Mouse (Mus musculus) liver, embryonic 16.5 days (tissue): ENCODE data around the gene Antxr2. TPM values are rescaled to one million over a fixed set of nuclear protein-coding genes. Genes with fewer than 3 reads are reported as not detected.

Experiments
- ATAC-seq: fragments of 200-750 bp; cut with Nextera tagmentation; 2 replicates; pipeline ENCODE4 v1.8.0; 2017; ENCODE audit warnings: low read depth, mild to moderate bottlenecking, moderate number of reproducible peaks, moderate library complexity
- H3K27ac ChIP-seq: fragments of 300-500 bp; sonication (generic); 2 replicates; pipeline ENCODE4 v1.5.1; 2014; ENCODE audit warnings: mild to moderate bottlenecking, low read length
- H3K27me3 ChIP-seq: fragments of 300-500 bp; sonication (generic); 2 replicates; pipeline ENCODE4 v1.6.1; 2014; ENCODE audit warnings: low read depth, low read length, mixed read lengths; ENCODE audit not compliant: control insufficient read depth, insufficient read depth
- H3K36me3 ChIP-seq: fragments of 300-500 bp; sonication (generic); 2 replicates; pipeline ENCODE4 v1.6.1; 2014; ENCODE audit warnings: mild to moderate bottlenecking; ENCODE audit not compliant: control insufficient read depth, insufficient read depth
- H3K4me1 ChIP-seq: fragments of 300-500 bp; sonication (generic); 2 replicates; pipeline ENCODE4 v1.6.1; 2014; ENCODE audit warnings: low read depth, low read length, mixed read lengths; ENCODE audit not compliant: control insufficient read depth
- H3K4me2 ChIP-seq: fragments of 300-500 bp; sonication (generic); 2 replicates; pipeline ENCODE4 v1.6.1; 2014; ENCODE audit warnings: low read depth, low read length, mixed read lengths
- H3K4me3 ChIP-seq: fragments of 300-500 bp; sonication (generic); 2 replicates; pipeline ENCODE4 v1.5.1; 2014; ENCODE audit warnings: low read depth, mild to moderate bottlenecking, low read length
- H3K9ac ChIP-seq: fragments of 300-500 bp; sonication (generic); 2 replicates; pipeline ENCODE4 v1.6.1; 2014; ENCODE audit warnings: low read depth, low read length
- H3K9me3 ChIP-seq: fragments of 300-500 bp; sonication (generic); replicated peaks from 2 replicates; pipeline ENCODE4 v1.6.1; 2016; ENCODE audit warnings: low read length; ENCODE audit not compliant: control insufficient read depth
- WGBS: fragments of 180-500 bp; shearing (Covaris S2); extraction: QIAGEN DNeasy Blood & Tissue Kit; methylation state at CpG from one replicate; pipeline ENCODE4 v1.1.7; 2014; ENCODE audit not compliant: insufficient replicate concordance; 5-methylcytosine and 5-hydroxymethylcytosine counted together
- polyA plus RNA-seq: library from polyadenylated mRNA; unstranded; fragments of >200 nt; fragmentation: Nextera tagmentation; extraction: Ambion mirVana; gene quantifications from 2 replicates; pipeline ENCODE4 v1.2.1, GENCODE M21; 2015

Antxr2 gene
- polyA plus RNA-seq = 7.3 and 7.8 TPM in 2 replicates

- H3K27ac ChIP-seq = peak within 1 kb of the TSS; percentile 76
- no peaks in the 10 kb centered on the region for H3K9me3 ChIP-seq
- no peaks in the 10 kb centered on the region for H3K36me3 ChIP-seq
- WGBS = 3% methylated on average over 56 of the region's 58 CpGs
- no peaks in the 10 kb centered on the region; the same call in 1 of the 2 replicates for H3K4me1 ChIP-seq
- peak within 1 kb of the TSS; percentile 62 for H3K4me2 ChIP-seq
- peak within 1 kb of the TSS; percentile 68 for H3K4me3 ChIP-seq
- no peaks in the 10 kb centered on the region; the same call in 1 of the 2 replicates for H3K27me3 ChIP-seq
- peak within 1 kb of the TSS; percentile 61 for H3K9ac ChIP-seq
- peak; percentile 53 for ATAC-seq
Measured at GRCm38 (mm10) chr5:98030902-98031641, at the start of gene Antxr2. Gene Antxr2, minus strand, starts transcription at chr5:98031043.

GRCm38 (mm10) chr5:98076612-98077011 is 45.8 kb upstream of the Antxr2 start:
- Histone ChIP-seq H3K9me3 (no peaks in the 10 kb centered on the region), H3K4me1 (no peaks in the 10 kb centered on the region), H3K9ac (no peak overlapping the region), H3K36me3 (no peaks in the 10 kb centered on the region), H3K4me2 (no peak overlapping the region), H3K27ac (no peak overlapping the region), H3K27me3 (no peaks in the 10 kb centered on the region), H3K4me3 (no peak overlapping the region)
- 47% methylated on average over 3 of the region's 3 CpGs for WGBS
- ATAC-seq = no peak

GRCm38 (mm10) chr5:98069191-98069590 is 38.3 kb upstream of the Antxr2 start:
- no peak for ATAC-seq
- H3K9me3 ChIP-seq = no peaks in the 10 kb centered on the region
- H3K4me1 ChIP-seq = no peaks in the 10 kb centered on the region
- H3K27ac ChIP-seq = no peak overlapping the region
- H3K4me2 ChIP-seq = no peak overlapping the region
- H3K4me3 ChIP-seq = no peak overlapping the region
- no peaks in the 10 kb centered on the region for H3K36me3 ChIP-seq
- WGBS = 49% methylated on average over 4 of the region's 4 CpGs
- H3K9ac ChIP-seq = no peak overlapping the region
- no peaks in the 10 kb centered on the region for H3K27me3 ChIP-seq

- Histone ChIP-seq H3K4me3 (no peak overlapping the region), H3K9ac (no peak overlapping the region), H3K4me1 (no peaks in the 10 kb centered on the region), H3K27me3 (no peaks in the 10 kb centered on the region), H3K4me2 (no peak overlapping the region), H3K36me3 (no peaks in the 10 kb centered on the region), H3K27ac (no peak overlapping the region), H3K9me3 (no peaks in the 10 kb centered on the region)
- 73% methylated on average over 6 of the region's 6 CpGs for WGBS
- ATAC-seq = no peak
Measured at GRCm38 (mm10) chr5:98055275-98055674, 24.4 kb upstream of the Antxr2 start.

GRCm38 (mm10) chr5:98054834-98055233 is 24.0 kb upstream of the Antxr2 start:
- Histone ChIP-seq H3K4me1 (no peaks in the 10 kb centered on the region), H3K9ac (no peak overlapping the region), H3K27ac (no peak overlapping the region), H3K27me3 (no peaks in the 10 kb centered on the region), H3K4me3 (no peak overlapping the region), H3K36me3 (no peaks in the 10 kb centered on the region), H3K4me2 (no peak overlapping the region), H3K9me3 (no peaks in the 10 kb centered on the region)
- 35% methylated on average over 1 of the region's 1 CpGs for WGBS
- no peak for ATAC-seq

GRCm38 (mm10) chr5:98034928-98035327 is 4.1 kb upstream of the Antxr2 start:
- no peak for ATAC-seq
- Histone ChIP-seq H3K9ac (no peak overlapping the region), H3K36me3 (no peaks in the 10 kb centered on the region), H3K4me3 (no peak overlapping the region), H3K9me3 (no peaks in the 10 kb centered on the region), H3K4me2 (no peak overlapping the region), H3K27me3 (no peaks in the 10 kb centered on the region; the same call in 1 of the 2 replicates), H3K27ac (no peak overlapping the region), H3K4me1 (no peaks in the 10 kb centered on the region)
- 51% methylated on average over 2 of the region's 2 CpGs for WGBS

- no peaks in the 10 kb centered on the region for H3K9me3 ChIP-seq
- no peak overlapping the region for H3K27ac ChIP-seq
- ATAC-seq = no peak
- WGBS = 22% methylated on average over 2 of the region's 2 CpGs
- no peak overlapping the region for H3K4me2 ChIP-seq
- H3K9ac ChIP-seq = no peak overlapping the region
- H3K4me1 ChIP-seq = no peaks in the 10 kb centered on the region
- H3K4me3 ChIP-seq = no peak overlapping the region
- H3K27me3 ChIP-seq = no peaks in the 10 kb centered on the region; the same call in 1 of the 2 replicates
- H3K36me3 ChIP-seq = no peaks in the 10 kb centered on the region
Measured at GRCm38 (mm10) chr5:98034207-98034606, 3.4 kb upstream of the Antxr2 start.

GRCm38 (mm10) chr5:98032803-98033420 is 2.1 kb upstream of the Antxr2 start:
- Histone ChIP-seq H3K9ac (no peak overlapping the region), H3K4me1 (no peaks in the 10 kb centered on the region), H3K4me3 (no peak overlapping the region), H3K36me3 (no peaks in the 10 kb centered on the region), H3K27me3 (no peaks in the 10 kb centered on the region; the same call in 1 of the 2 replicates), H3K9me3 (no peaks in the 10 kb centered on the region), H3K4me2 (no peak overlapping the region), H3K27ac (no peak overlapping the region)
- no peak for ATAC-seq
- WGBS = 33% methylated on average over 7 of the region's 7 CpGs
